Mouse (Mus musculus): ENCODE results near the gene Susd3. TPM values are rescaled to one million over a fixed set of nuclear protein-coding genes. Genes with fewer than 3 reads are reported as not detected.

Susd3 gene
- total RNA-seq, 2 experiments from 2014 or later, result 1.9 to 2.2 TPM

DNA sequence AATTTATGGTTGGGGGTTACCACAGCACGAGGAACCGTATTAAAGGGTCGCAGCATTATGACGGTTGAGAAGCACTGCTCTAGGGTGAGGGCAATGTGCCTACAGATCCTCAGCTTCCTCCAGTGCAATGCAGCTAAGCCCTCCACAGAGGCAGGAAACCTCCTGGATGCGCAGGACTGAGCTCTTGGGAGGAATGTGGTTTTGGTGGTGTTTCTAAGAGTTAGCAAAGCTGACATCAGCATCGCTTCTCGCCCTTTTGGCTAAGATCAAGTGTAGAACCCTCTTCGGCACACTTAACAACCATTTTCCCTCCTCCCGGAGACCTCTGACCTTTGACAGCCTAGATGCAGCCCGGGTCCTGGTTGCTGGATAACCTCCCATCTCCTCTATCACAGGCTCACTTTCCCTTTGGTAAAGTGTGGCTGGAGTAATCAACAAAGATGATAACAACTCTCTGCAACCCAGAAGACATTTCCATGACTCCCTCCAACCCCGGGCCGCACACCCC, 1.2 kb downstream of the Susd3 start:
- DNase-seq (ENCODE audit: low spot score in 2 of 2), result no peak

DNA sequence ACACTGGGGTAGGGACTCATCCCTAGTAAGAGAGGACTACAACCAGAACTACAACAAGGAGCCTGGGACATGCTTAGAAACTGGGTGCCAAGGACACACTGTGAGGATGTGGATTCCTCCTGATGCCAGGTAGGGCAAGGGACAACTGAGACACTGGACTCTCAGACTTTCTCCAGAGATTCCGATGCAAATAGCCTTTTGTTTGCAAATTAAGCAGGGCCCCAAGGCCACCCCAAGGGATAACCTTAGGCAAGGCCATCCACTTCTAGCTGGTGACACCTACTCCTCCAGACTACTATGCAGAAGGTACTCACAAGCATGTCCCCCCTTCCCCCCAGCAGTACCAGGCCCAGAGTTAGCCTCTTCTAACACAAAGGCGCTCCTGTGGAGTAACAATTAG, 1.9 kb downstream of the Susd3 start:
- DNase-seq (ENCODE audit: low spot score in 2 of 2), result no peak

DNA sequence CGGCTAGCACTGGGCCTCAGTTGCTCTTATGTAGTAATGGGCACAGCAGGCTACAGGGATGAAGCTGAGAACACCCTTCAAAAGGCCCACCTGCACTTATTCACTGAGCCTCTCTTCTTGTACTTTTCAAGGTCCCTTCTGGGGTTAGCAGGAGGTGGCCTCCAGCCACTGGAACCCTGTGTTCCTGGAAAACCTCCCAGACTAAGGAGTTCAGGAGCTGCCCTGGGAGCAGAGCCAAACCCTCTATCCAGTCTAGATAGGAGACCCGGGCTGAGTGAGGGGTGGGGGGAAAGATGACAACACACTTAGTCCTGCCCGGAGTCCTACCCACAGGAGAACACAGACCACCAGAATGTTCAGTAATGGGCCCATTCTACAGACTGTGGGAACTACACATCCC, 2.5 kb downstream of the Susd3 start:
- no peak for DNase-seq (ENCODE audit: low spot score in 2 of 2)

DNA sequence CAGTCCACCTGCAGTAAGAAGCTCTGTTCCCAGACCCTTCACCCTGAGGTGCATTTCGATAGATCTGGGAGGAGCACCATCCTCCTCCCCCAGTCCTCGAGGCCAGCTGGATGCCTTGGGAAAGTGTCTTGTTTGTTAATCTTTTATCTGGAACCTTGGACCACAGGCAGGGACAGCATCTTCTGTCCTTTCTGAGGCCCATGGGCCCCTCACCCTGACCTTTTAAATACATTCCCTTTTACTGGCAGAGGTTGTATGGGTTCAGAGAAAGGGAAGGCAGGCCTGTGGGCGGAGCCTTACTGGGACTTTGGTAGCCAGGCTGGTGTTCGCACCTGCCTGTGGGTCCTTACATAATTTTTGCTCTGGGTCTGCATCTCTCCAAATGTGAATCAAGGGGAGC, 3.3 kb downstream of the Susd3 start:
- no peak for DNase-seq (ENCODE audit: low spot score in 2 of 2)

DNA sequence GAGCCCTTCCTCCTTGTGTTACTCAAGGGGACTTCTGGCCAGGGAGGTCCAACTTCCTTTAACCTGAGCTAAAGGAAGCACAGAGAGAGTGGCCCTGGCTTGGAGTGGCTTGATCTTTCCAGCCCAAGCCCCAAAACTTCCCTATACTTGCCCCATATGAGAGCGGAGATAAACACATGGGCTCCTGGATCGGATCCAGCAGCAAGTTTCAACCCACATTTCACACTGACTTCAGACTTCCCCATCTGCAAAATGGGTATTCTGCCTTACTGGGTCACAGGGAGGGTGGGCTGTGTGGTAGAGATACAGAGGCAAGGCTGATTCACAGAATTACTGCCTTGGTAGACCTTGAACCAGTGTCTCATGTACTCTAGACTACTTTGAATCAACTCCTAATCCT, 5.0 kb downstream of the Susd3 start:
- DNase-seq (ENCODE audit: low spot score in 2 of 2), result no peak

DNA sequence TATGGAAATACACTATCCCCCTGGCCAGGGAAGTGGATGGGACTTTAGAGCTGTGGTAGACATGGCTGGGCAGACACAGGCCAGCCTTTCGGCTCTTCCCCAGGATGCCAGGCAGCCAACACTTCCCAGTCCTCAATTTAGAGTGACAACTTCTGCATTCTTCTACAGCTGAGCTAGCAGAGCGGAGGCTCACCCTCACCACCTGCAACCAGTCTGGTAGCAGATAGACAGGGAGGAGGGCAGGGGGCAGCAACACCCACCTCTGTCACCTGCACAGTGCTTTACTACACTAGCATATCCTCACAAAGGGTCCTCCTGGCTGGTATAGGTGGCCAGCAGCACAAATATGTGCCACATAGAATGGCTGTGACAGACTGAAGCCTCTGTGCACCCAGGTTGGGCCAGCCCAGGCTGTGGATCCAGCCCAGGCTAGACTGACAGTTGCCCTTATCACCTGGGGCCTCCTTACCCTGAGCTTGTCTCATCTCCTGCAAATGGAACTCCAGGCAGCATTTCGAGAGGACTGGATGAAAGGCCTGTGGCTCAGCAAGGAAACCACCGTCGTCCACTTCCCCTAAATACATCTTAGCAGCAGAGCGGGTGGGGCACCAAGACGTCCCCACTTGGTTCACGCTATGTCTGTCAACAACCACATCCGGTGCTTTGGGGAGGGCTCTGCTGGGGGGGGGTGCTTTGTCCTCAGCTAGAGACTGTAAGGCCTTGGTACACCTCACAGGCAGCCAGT, 6.0 kb downstream of the Susd3 start:
- no peak for DNase-seq (ENCODE audit: low spot score in 2 of 2)

DNA sequence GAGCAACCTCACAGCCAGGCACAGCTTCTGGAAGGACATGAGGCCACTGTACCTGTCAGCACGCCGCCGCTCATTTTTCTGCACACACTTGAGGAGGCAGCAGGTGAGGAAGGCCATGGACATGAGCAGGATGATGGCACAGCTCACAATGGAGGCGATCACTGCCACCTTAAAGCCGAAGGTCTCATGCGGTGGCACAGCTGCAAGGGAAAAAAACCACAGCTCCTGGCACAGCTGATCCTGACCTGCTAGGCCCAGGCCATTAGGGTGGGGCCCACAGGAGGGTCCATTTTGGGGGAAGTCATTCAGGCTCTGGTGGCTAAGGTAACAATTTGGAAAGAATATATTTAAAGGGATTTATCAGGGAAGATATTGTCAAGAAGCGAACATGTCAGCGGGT, 9.8 kb downstream of the Susd3 start:
- DNase-seq (ENCODE audit: low spot score in 2 of 2), result no peak

DNA sequence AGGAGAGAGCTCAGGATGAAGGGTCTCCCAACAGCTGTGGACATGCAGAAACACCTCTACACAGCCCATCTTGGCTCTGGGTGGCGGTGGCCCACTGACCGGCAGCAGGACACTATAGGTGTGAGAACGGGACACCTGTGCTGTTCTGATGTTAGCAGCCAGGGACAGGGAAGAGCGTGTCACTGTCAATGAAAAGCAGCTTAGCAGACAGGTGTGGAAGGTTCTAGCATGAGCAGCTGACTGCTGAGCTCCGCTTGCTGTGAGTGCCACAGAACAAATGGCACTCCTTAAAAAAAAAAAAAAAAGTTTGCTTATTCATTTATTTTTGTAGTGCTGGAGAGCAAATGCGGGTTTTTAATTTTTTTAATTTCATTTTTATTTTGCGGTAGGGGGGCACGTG, 10.9 kb downstream of the Susd3 start:
- DNase-seq (ENCODE audit: low spot score in 2 of 2), result no peak

DNA sequence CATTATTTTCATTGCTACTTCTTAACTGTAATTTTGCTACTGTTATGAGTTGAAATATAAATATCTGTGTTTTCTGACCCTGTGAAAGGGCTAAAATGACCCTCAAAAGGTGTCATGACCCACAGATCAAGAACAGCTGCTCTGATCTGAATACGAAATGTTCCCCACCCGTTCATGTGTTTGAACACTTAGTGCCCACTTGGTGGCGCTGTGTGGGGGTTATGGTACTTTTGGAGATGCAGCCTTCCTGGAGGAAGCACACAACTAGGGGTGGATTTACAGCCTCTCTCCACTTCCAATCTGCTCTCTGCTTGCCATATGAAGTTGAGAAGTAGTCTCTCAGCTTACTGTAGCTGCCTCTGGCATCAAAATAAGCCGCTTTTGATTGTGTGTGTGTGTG, 13.8 kb downstream of the Susd3 start:
- DNase-seq (ENCODE audit: low spot score in 2 of 2), result no peak

DNA sequence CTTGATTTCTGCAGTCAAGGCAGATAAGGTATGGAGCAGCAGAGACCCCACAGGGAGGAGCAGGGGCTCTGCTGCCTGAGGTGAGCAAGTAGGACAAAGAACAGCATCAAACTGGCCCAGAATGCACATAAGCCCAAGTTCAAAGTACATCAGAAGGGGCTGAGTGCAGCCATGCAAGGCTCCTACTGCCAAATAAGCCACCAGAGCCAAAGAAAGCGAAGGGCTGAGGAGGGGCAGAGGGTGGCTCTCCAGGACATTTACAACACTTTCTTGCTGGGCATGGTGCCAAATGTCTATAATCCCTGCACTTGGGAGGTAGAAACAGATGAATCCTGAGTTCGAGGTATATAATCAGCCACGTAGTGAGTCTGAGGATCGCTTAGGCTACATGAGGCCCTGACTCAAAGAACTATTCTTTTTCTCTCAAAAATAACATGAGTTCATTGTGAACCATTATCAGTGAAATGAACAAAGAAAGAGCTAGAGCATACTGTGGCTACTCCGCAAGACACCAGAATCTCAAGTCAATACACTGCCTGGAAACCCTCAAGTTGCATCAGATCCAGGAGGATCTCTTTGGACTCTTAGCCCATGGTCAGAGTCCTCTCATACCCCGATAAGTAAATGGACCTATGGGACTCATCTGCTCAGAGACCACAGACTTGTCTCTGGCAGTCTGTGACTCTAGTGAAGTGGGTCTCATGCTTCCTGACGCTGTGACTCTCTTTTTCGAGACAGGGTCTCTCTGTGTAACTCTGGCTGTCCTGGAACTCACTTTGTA, 14.5 kb downstream of the Susd3 start:
- no peak for DNase-seq (ENCODE audit: low spot score in 2 of 2)

DNA sequence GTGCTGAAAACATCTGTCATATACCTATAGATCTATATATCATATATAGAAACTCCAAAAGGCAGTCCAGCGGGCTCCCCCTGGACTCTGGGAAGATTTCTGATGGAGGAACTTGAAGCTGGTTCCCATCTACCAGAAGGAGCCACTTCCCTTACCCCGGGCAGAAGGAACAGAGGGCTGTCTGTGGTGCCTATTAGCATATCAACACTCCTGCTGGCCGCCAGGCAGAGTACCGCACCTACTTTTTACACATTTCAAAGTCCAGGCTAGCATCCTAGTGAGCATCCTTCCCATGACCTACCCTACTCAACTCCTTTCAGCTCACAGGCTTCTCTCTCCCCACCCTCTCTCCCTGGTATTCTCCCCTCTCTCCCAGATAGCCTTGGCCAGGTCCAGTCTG, 22.9 kb downstream of the Susd3 start:
- no peak for DNase-seq (ENCODE audit: low spot score in 2 of 2)

DNA sequence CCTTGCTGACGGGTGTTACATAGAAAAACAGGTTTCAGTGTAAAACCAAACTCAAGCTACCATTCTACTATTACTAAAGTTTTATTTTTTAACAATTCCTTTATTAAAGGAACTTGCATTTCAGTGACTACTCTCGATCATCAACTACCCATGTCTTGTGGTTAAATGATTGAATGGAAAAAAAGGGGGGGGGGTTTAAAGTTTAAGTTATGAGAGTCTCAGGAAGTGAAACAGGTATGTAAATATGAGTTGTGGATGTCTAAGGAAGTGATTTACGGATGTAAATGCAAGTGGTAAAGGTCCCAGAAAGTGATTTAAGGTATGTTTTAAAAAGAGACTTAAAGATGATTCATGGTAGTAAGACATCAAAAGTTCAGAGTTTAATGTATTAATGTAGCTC, 23.3 kb downstream of the Susd3 start:
- no peak for DNase-seq (ENCODE audit: low spot score in 2 of 2)

DNA sequence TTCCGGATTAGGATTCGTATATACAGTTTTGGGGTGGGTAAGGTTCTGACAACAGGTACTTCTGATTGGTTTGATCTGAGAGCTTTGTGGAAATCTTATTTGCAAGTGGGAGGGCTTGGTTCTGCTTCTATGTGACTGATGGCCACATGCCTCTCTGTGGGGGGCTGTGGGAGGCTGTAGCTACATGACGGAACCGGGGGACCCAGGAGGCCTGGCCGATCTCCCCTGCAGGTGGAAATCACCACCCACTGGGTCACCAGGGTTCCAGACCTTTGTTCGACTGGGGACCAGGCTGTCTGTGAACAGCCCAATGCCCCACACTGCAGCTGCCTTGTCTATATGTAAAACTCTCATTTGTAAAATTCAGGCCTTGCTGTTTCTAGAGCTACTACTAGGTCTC, 23.8 kb downstream of the Susd3 start:
- DNase-seq (ENCODE audit: low spot score in 2 of 2), result no peak

DNA sequence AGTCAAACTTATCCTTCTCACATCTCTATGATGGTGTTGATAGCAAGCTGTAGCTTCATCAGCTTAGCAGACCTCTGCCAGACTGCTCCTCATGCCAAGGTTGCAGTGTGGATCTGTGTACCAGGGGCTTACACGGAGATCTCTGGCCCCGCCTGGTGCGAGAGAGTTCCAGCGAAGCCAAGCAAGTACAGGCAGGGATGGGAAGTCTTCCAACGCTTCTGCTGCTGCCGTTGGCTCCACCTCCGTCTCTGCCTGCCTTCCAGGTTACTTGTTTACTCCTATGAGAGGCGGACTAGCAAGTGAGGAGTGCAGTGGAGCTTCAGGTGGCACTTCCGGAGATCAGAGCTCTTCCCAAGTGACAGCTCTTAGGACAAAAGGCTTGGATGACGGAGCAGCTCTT, 24.2 kb downstream of the Susd3 start:
- no peak for DNase-seq (ENCODE audit: low spot score in 2 of 2)

DNA sequence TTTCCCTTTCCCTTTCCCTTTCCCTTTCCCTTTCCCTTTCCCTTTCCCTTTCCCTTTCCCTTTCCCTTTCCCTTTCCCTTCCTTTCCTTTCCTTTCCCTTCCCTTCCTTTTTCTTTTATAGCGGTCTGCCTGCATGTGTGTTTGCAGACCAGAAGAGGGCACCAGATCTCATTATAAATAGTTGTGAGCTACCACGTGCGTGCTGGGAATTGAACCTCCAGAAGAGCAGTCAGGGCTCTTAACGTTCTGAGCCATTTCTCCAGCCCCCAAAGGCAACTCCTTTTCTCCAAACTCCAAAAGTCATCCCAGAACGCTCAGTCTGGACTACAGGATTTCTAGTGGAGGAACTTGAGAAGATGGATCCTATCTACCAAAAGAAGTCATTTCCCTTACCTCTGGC, 27.6 kb downstream of the Susd3 start:
- DNase-seq (ENCODE audit: low spot score in 2 of 2), result no peak

DNA sequence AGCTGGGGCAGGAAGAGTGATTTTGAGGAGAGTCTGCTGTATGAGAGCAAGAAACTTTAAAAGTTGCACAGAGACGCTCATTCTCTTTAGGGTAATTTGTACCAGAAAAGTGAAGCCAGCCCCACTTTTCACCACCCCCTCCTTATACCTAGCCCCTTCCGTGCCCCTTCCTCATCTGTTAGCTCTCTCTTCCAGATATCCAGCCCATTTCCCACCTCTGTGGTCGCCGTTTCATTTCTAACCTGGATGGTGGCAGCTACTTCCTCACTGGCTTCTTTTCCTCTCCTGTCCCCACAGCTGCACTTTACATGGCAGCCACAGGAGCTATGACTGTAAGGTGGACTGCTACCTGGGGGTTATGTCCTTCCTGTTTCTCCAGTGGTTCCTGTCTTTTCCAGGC, 29.1 kb downstream of the Susd3 start:
- no peak for DNase-seq (ENCODE audit: low spot score in 2 of 2)

DNA sequence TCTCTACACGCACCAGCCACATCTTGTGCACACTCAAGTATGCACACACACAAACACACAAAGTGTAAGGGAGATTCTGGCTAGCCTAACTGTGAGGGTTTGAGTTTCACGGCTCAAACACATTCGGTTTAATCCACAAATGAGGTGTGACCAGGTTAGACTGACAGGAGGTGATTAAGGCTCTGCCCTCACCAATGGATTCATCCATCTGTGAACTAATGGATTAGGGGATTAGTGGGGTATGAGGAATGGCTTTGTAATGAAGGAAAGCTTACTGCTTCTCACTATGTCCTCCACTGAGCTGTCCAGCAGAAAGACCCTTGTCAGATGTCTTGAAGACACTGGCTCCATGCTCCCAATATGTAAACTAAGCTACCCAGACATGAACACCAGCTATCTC, 29.9 kb downstream of the Susd3 start:
- DNase-seq (ENCODE audit: low spot score in 2 of 2), result no peak

DNA sequence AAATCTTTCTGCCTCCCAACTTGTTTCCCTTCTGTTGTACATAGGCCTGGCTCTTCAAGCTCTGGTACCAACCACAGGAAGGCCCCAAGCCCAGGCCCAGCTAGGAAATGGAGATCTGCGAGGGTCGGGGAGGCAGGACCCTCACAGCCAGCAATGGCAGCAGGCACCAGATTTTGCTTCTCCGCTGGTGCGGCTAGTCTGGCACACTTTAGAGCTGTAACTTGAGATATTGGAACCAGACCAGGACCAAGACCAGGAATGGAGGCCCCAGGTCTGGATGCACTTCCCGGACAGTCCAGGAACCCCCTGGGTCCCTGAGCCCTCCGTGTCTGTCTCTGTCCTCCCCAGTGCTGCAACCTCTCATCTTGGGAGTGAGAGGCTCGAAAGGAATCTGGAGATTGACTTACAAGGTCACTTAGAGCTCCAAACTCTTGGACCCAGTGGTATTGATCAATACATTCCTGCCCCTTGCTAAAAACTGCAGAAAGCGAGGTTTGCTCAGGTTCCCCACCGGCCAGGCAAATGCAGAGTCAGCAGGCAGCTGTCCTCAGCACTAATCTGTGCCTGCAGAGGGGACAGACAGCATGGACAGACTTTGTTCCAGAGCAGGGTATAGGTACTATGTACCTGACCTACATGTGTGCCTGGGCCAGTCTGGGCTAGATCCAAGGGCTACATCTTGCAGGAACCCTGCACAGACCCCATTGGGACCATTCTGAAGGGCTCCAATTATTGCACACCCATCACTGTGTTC, 31.5 kb downstream of the Susd3 start:
- no peak for DNase-seq (ENCODE audit: low spot score in 2 of 2)

DNA sequence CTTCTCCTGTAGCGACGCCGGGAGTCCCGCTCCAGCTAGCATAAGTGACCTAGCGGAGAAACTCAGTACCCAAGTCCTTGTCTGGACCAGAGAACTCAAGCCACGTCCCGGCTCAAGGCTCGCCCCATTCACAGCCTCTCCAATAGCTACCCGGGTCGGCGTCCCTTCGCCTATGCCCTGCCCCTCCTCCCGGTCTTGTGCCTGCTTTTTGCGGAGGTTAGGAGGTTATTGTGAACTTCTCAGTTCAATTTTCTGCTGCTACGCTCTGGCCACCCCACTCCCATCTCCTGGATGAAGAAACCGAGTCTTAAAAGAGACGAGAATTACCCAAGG, 32.3 kb downstream of the Susd3 start:
- DNase-seq (ENCODE audit: low spot score in 2 of 2), result no peak

DNA sequence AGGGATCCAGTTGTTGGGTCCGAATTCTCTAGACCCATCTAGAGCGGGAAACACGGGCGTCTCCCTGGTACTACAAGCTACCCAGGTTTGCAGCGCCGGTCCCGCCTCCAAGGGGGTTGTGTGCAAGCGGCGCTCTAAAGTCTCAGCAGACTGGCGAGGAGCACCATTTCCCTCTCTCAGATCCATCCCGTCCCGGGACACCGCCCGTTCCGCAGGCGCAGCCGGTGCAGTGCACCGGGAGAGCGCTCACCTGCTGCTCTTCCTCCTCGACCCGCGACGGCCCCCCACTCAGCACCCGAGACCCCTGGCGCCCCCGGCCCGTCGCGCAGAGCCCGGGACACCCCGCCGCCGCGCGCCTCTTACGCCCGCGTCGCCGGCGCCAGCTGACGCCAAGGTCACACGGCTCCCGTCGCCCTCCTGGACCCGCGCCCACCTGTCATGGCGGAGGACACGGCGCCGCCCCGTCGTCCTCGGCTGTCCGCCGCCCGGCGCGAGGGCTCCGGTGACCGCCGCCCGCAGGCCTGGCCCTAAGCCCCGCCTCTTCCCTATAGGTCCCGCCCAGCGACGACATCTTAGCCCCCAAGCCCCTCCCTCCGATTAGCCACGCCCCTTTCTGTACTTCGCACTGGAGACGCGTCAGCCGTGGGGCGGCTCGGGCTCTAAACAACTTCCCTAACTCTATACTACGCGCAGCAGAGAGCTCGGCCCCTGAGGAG, 32.8 kb downstream of the Susd3 start, which contains the start of gene Card19:
Gene Card19, minus strand, starts transcription at position 534 of the 716 bp plus-strand sequence.
- peak; percentile 82 to 91 for DNase-seq (ENCODE audit: low spot score in 2 of 2)

DNA sequence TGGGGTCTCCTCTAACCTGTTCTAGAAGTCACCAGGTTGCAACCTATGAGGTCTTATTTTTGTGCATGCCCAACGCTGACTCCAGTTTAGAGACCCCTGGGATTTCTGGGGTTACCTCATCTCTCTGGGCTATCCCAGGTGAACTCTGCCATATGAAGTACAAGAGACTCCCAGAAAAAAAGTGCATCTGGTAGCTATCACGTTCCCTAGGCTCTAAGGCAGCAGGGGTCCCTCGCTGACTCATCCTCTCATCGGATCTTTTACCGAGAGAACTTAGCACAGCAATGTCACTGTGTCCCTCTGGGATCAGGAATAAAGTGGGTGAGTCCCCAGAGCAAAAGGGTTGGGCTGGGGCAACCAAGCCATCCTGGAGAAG, 33.4 kb downstream of the Susd3 start:
- DNase-seq (ENCODE audit: low spot score in 2 of 2), result no peak
